Mouse (Mus musculus): ENCODE results near the gene Gm17535. TPM values are rescaled to one million over a fixed set of nuclear protein-coding genes. Genes with fewer than 3 reads are reported as not detected.
"Not testable (repeated sequence)": the region's sequence is repeated elsewhere in the genome, so short reads cannot be mapped to it uniquely, and the experiment has no call there.

The Gm17535 gene
- total RNA-seq, 2 experiments from 2014 or later: not detected

GRCm38 (mm10) chr9:3023985-3024648 is 10.3 kb upstream of the Gm17535 start:
- peak; percentile 65 to 100 for DNase-seq (ENCODE audit: low spot score in 2 of 2)

- DNase-seq (ENCODE audit: low spot score in 2 of 2): peak; percentile 47 to 54
Observed at GRCm38 (mm10) chr9:3024912-3025467, 9.4 kb upstream of the Gm17535 start, which contains the start of gene Gm10717. TSS of gene Gm10717 (plus strand) at chr9:3025417.

GRCm38 (mm10) chr9:3025653-3026052 is 8.7 kb upstream of the Gm17535 start:
- peak; percentile 76 to 77 for DNase-seq (ENCODE audit: low spot score in 2 of 2)

- not testable (repeated sequence) for DNase-seq (ENCODE audit: low spot score in 2 of 2)
Observed at GRCm38 (mm10) chr9:3026136-3026535, 8.3 kb upstream of the Gm17535 start.

- not testable (repeated sequence) for DNase-seq (ENCODE audit: low spot score in 2 of 2)
Observed at GRCm38 (mm10) chr9:3026741-3027140, 7.7 kb upstream of the Gm17535 start.

GRCm38 (mm10) chr9:3027200-3027599 is 7.2 kb upstream of the Gm17535 start:
- not testable (repeated sequence) for DNase-seq (ENCODE audit: low spot score in 2 of 2)

- peak; percentile 22 to 27 for DNase-seq (ENCODE audit: low spot score in 2 of 2)
Observed at GRCm38 (mm10) chr9:3029276-3030000, 5.0 kb upstream of the Gm17535 start.

GRCm38 (mm10) chr9:3030677-3031318 is 3.6 kb upstream of the Gm17535 start:
- not testable (repeated sequence) for DNase-seq (ENCODE audit: low spot score in 2 of 2)

GRCm38 (mm10) chr9:3036577-3036976 is 2.2 kb downstream of the Gm17535 start, which contains the start of gene Gm10715:
TSS of gene Gm10715 (plus strand) at chr9:3036877.
- not testable (repeated sequence) for DNase-seq (ENCODE audit: low spot score in 2 of 2)

- DNase-seq (ENCODE audit: low spot score in 2 of 2): not testable (repeated sequence)
Observed at GRCm38 (mm10) chr9:3038161-3038560, 3.8 kb downstream of the Gm17535 start.

Small RNA genes lying within 50 kb of the gene (microRNA-seq; reads per million reads assigned to microRNA genes)
- 0 reads per million in 2 experiments for gene Mir101c

Other genes starting within 250 kb of the Gm17535 start
- not detected for gene Gm10722, start 33.7 kb upstream of the Gm17535 start, total RNA-seq (2021)
- not detected for gene Gm11168, start 31.3 kb upstream of the Gm17535 start, total RNA-seq (2021)
- not detected for gene Gm10721, start 21.5 kb upstream of the Gm17535 start, total RNA-seq (2021)
- gene Gm10720, start 18.9 kb upstream of the Gm17535 start, total RNA-seq (2021): not detected
- gene Gm10719, start 17.2 kb upstream of the Gm17535 start, total RNA-seq (2021): not detected
- under 1 TPM in 1 of 2 experiments, not detected in 1; 0.87 TPM for gene Gm10718, start 11.1 kb upstream of the Gm17535 start, total RNA-seq (2021)
- not detected for gene Gm10717, start 9.2 kb upstream of the Gm17535 start, total RNA-seq (2021)
- not detected for gene Gm10715, start 2.3 kb downstream of the Gm17535 start, total RNA-seq (2021)